Mouse (Mus musculus) heart, embryonic 15.5 days (tissue): ENCODE results near the gene Lrch3. TPM values are rescaled to one million over a fixed set of nuclear protein-coding genes. Genes with fewer than 3 reads are reported as not detected.
"Not testable (repeated sequence)": the region's sequence is repeated elsewhere in the genome, so short reads cannot be mapped to it uniquely, and the experiment has no call there.

Experiments
- ATAC-seq: fragments of 200-750 bp; cut with Nextera tagmentation; replicated peaks from 2 replicates; pipeline ENCODE4 v1.8.0; 2017; ENCODE audit warnings: low read depth, moderate TSS enrichment; ENCODE audit not compliant: insufficient number of reproducible peaks, insufficient read depth, low FRiP score
- H3K27ac ChIP-seq: fragments of 300-500 bp; sonication (generic); 2 replicates; pipeline ENCODE4 v1.5.1; 2015; ENCODE audit warnings: mild to moderate bottlenecking, inconsistent platforms
- H3K27me3 ChIP-seq: fragments of 300-500 bp; sonication (generic); 2 replicates; pipeline ENCODE4 v1.6.1; 2015; ENCODE audit warnings: inconsistent platforms
- H3K36me3 ChIP-seq: fragments of 300-500 bp; sonication (generic); 2 replicates; pipeline ENCODE4 v1.6.1; 2015; ENCODE audit warnings: mild to moderate bottlenecking, inconsistent platforms
- H3K4me1 ChIP-seq: fragments of 300-500 bp; sonication (generic); replicated peaks from 2 replicates; pipeline ENCODE4 v1.6.1; 2015; ENCODE audit warnings: inconsistent platforms
- H3K4me2 ChIP-seq: fragments of 300-500 bp; sonication (generic); 2 replicates; pipeline ENCODE4 v1.6.1; 2015; ENCODE audit warnings: inconsistent platforms, mild to moderate bottlenecking, moderate library complexity
- H3K4me3 ChIP-seq: fragments of 300-500 bp; sonication (generic); 2 replicates; pipeline ENCODE4 v1.5.1; 2015; ENCODE audit warnings: mild to moderate bottlenecking, inconsistent platforms
- H3K9ac ChIP-seq: fragments of 300-500 bp; sonication (generic); 2 replicates; pipeline ENCODE4 v1.6.1; 2015; ENCODE audit warnings: mild to moderate bottlenecking, inconsistent platforms
- H3K9me3 ChIP-seq: fragments of 300-500 bp; sonication (generic); replicated peaks from 2 replicates; pipeline ENCODE4 v1.6.1; 2016; ENCODE audit warnings: inconsistent platforms
- WGBS: fragments of 180-500 bp; shearing (Covaris S2); methylation state at CpG from one replicate; pipeline ENCODE4 v1.1.7; 2015; ENCODE audit warnings: mixed read lengths; 5-methylcytosine and 5-hydroxymethylcytosine counted together
- polyA plus RNA-seq: library from polyadenylated mRNA; unstranded; fragments of >200 nt; fragmentation: Nextera tagmentation; extraction: Ambion mirVana; gene quantifications from 2 replicates; pipeline ENCODE4 v1.2.1, GENCODE M21; 2015

The Lrch3 gene
- 15.0 and 15.8 TPM in 2 replicates for polyA plus RNA-seq

DNA sequence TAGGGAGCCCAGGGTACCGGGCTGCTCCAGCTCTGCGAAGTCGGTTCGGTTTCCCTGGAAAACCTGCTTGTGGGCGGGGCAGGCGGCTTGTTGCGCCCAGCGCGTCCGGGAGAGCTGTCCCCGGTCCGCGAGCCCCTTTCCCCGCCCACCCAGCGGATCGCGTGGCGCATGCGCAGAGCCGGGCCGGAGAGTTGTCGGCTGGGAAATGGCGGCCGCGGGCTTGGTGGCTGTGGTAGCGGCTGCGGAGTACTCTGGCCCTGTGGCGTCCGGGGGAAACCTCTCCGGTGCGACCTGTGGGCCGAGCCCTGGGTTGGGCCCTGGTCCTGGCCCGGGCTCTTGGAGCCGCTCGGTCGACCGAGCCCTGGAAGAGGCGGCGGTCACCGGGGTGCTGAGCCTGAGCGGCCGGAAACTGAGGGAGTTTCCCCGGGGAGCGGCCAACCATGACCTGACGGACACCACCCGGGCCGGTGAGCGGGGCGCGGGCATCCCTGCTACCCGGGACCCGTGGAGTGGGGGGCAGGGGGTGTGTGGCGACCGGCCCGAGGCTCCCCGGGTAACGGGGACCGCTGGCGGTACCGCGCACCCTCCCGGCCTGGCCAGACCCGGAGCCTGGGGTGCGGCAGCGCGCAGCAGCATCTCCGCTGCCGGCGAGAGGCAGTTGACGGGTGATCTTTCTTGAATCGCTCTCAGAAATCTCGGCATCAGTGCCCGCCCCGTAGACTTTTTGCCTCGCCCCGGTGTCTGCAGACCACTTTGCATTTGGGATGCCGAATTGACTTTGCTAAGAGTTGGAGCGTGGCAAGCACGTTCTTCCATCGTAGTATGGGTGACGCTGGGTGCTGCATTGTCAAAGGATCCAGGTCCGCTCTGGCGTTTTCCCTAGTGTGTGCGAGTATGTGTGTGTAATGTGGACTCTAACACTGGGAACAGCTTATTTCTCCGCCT, at the start of gene Lrch3:
TSS of gene Lrch3 (plus strand) at position 164 of the 945 bp plus-strand sequence.
- WGBS, result under 1% methylated on average over 85 of the region's 85 CpGs
- H3K9ac ChIP-seq, result peak within 1 kb of the TSS; percentile 88
- H3K4me2 ChIP-seq, result peak within 1 kb of the TSS; percentile 79
- peaks cover 9% of the 10 kb centered on the region; the same call in 1 of the 2 replicates for H3K4me1 ChIP-seq
- no peaks in the 10 kb centered on the region for H3K9me3 ChIP-seq
- peak within 1 kb of the TSS; percentile 86 for H3K4me3 ChIP-seq
- ATAC-seq, result peak; percentile 94
- H3K27ac ChIP-seq, result peak within 1 kb of the TSS; percentile 85
- H3K27me3 ChIP-seq, result no peaks in the 10 kb centered on the region
- no peaks in the 10 kb centered on the region for H3K36me3 ChIP-seq

DNA sequence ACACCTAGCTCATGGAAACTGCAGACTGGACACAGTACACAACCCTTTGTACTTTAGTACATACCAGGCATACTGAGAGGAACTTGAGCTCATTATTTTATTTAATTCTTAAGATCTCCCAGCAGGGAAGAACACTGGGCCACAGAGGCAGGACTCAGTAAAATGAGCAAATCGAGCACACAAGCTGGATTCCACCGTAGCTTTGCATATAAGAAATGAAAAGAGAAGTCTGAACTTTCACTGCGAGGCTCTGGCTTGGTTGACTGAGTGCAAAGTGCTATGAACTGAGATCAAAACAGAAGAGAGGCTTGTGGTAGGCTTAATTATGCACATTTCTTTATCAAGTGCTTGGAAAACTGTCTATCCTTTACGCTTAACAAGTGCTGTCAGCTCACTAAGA, 48.5 kb upstream of the Lrch3 start:
- no peaks in the 10 kb centered on the region for H3K27me3 ChIP-seq
- peaks cover 30% of the 10 kb centered on the region for H3K4me1 ChIP-seq
- ATAC-seq, result no peak
- H3K36me3 ChIP-seq, result peaks cover 18% of the 10 kb centered on the region; the same call in 1 of the 2 replicates
- no peaks in the 10 kb centered on the region for H3K9me3 ChIP-seq
- H3K4me3 ChIP-seq, result no peak overlapping the region
- no peak overlapping the region for H3K27ac ChIP-seq
- 75% methylated on average over 4 of the region's 4 CpGs for WGBS
- H3K9ac ChIP-seq, result 0 out of 2 replicates have a peak overlapping the region, but pooled peaks have one; percentile 20
- H3K4me2 ChIP-seq, result no peak overlapping the region

DNA sequence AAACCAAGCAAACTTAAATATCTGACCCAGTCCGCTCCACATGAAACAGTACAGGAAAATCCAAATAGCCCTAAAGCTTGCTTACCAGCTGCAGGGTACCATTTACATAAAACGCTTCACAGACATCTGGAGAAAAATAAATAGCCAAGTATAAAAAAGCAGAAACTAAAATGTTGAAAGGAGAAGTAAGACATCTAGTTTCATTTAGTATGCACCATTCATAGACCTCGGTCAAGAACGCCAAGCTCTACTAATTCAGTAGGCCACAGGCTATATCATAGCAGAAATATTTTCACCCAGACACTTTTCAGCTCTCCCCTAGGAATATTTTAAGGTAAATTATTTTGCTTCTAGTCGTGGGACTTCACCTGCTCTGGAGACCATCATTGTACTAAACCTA, 47.2 kb upstream of the Lrch3 start:
- peak overlapping the region; percentile 67 for H3K4me3 ChIP-seq
- WGBS, result 76% methylated on average over 5 of the region's 5 CpGs
- 0 out of 2 replicates have a peak, but pooled peaks cover 8% of the 10 kb centered on the region for H3K36me3 ChIP-seq
- H3K4me1 ChIP-seq, result peaks cover 30% of the 10 kb centered on the region
- no peak for ATAC-seq
- no peaks in the 10 kb centered on the region for H3K9me3 ChIP-seq
- 0 out of 2 replicates have a peak overlapping the region, but pooled peaks have one; percentile 90 for H3K27ac ChIP-seq
- H3K4me2 ChIP-seq, result peak overlapping the region; percentile 66
- H3K9ac ChIP-seq, result peak overlapping the region; percentile 73
- no peaks in the 10 kb centered on the region for H3K27me3 ChIP-seq

DNA sequence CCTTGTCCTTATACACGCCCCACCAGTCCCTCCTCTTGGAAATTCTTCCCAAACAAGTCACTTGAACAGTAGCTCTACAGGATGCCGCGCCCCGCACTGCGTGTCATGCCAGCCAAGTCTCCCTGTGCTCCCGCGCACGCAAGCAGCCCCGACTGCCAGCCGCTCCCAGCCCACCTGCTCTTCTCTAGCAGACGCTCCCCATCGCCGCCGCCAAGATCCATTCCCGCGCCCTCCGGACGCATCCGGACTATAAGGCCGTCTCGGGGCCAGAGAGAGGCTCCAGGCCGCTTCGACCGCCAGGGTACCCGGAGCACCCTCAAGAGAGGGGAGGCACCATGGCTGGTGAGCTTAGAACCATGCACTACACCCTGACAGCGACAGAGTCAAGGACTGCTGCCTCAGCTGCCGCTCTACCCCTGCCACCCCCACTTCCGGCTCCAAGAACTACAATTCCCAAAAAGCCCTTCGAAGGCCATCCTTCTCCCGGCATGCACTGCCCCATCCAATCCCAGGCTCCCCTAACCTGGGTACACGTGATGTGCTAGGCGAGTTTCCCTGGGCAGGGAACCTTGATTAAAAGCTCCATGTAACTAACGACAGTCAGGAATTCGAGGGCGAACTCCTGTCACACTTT, 45.9 kb upstream of the Lrch3 start:
- no peaks in the 10 kb centered on the region for H3K9me3 ChIP-seq
- peaks cover 30% of the 10 kb centered on the region for H3K4me1 ChIP-seq
- H3K4me3 ChIP-seq, result peak overlapping the region; percentile 67
- H3K27ac ChIP-seq, result peak overlapping the region; percentile 90
- peak overlapping the region; percentile 66 for H3K4me2 ChIP-seq
- ATAC-seq, result peak; percentile 98
- no peaks in the 10 kb centered on the region for H3K27me3 ChIP-seq
- under 1% methylated on average over 34 of the region's 35 CpGs for WGBS
- peak overlapping the region; percentile 73 for H3K9ac ChIP-seq
- 0 out of 2 replicates have a peak, but pooled peaks cover 8% of the 10 kb centered on the region for H3K36me3 ChIP-seq

DNA sequence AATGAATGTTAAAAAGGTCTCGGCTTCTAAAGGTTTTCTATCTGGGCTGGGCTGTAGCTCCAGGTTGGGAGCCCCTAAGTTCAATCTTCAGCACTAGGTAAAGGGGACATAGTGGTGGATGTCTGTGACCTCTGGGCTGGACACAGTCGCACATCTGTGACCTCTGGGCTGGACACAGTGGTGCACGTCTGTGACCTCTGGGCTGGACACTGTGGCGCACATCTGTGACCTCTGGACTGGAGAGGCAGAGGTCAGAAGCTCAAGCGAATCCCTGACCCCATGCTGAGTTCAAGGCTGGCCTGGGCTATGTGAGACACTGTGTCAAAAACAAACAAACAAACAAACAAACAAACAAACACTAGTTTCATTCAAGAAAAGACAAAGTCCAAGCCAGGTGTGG, 43.7 kb upstream of the Lrch3 start:
- H3K4me2 ChIP-seq, result no peak overlapping the region
- 62% methylated on average over 5 of the region's 5 CpGs for WGBS
- H3K4me3 ChIP-seq, result no peak overlapping the region
- H3K9ac ChIP-seq, result no peak overlapping the region
- no peaks in the 10 kb centered on the region for H3K27me3 ChIP-seq
- H3K36me3 ChIP-seq, result no peaks in the 10 kb centered on the region
- peaks cover 24% of the 10 kb centered on the region for H3K4me1 ChIP-seq
- no peak for ATAC-seq
- no peaks in the 10 kb centered on the region for H3K9me3 ChIP-seq
- H3K27ac ChIP-seq, result no peak overlapping the region

DNA sequence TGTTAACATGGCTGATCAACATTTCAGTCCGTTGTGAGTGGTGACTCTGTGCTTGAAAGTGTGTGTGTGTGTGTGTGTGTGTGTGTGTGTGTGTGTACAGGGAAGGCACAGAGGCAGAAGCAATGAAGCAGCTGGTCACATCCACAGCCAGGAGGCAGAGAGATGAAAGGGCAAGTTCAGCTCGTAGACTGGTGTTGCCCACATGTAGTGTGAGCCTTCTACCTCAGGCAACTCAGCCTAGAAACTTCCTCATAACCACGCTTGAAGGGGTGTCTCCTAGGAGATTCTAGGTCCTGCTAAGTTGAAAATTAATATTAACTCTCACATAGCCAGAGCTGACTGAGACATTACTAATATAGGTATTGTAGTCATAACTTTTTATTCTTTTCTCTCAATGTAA, 40.5 kb upstream of the Lrch3 start:
- Histone ChIP-seq H3K4me3 (no peak overlapping the region), H3K27me3 (no peaks in the 10 kb centered on the region), H3K27ac (no peak overlapping the region), H3K4me1 (peaks cover 12% of the 10 kb centered on the region), H3K9ac (no peak overlapping the region), H3K36me3 (no peaks in the 10 kb centered on the region), H3K9me3 (no peaks in the 10 kb centered on the region), H3K4me2 (no peak overlapping the region)
- WGBS, result 56% methylated on average over 3 of the region's 3 CpGs
- no peak for ATAC-seq

DNA sequence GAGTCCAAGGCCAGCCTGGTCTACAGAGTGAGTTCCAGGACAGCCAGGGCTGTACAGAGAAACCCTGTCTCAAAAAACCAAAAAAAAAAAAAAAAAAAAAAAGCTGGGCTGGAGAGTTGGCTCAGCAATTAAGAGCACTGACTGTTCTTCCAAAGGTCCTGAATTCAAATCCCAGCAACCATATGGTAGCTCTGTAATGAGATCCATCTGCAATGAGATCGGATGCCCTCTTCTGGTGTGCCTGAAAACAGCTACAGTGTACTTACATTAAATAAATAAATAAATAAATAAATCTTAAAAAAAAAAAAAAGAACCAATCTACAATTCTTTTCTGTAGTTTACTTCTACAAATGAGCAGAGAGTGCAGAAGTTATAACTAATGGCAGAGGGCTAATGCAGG, 38.6 kb upstream of the Lrch3 start:
- not testable (repeated sequence) for H3K4me3 ChIP-seq, H3K4me2 ChIP-seq, H3K9me3 ChIP-seq, H3K36me3 ChIP-seq, H3K9ac ChIP-seq, H3K27ac ChIP-seq, ATAC-seq, H3K27me3 ChIP-seq
- H3K4me1 ChIP-seq, result peaks cover 20% of the 10 kb centered on the region
- 67% methylated on average over 1 of the region's 1 CpGs for WGBS

DNA sequence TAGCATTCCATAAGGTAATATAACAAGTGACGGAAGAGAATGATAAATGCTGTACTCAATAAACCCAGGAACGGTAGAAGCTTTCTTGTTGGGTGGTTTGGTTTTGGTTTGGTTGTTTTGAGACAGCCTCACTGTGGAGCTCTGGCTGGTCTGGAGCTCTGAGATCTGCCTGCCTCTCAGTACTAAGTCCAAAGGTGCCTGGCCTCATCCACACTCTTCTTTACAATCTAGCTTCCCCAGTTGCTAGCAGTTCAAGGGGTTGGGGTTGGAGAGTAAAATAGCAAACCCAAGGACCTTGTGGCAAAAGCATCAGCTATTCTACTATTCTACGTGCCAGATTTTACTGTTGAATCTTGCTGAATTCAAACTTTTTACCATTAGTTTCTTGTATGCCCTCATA, 38.1 kb upstream of the Lrch3 start:
- no peak for ATAC-seq
- WGBS, result 90% methylated on average over 3 of the region's 3 CpGs
- H3K4me2 ChIP-seq, result 0 out of 2 replicates have a peak overlapping the region, but pooled peaks have one; percentile 82
- H3K27ac ChIP-seq, result no peak overlapping the region
- no peaks in the 10 kb centered on the region for H3K9me3 ChIP-seq
- H3K36me3 ChIP-seq, result no peaks in the 10 kb centered on the region
- no peaks in the 10 kb centered on the region for H3K27me3 ChIP-seq
- H3K4me3 ChIP-seq, result no peak overlapping the region
- H3K4me1 ChIP-seq, result peaks cover 26% of the 10 kb centered on the region
- no peak overlapping the region for H3K9ac ChIP-seq

DNA sequence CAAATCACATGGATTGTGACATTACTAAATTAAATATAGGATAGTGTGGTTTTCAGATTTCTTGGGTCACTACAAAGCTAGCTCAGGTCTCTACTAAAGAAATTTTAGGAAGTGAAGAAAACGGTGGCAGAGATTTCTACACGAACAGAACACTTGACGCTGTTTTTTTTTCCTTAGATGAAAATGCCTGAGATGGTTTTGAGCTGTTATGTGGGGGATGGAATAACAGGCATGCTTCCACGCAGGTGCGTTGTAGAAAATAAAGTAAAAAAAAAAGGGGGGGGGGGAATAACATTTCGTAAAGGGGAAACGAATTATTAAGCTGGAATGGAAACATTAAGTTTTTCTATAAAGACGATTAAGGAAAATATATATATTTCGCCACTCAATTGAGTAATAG, 37.1 kb upstream of the Lrch3 start:
- 16% methylated on average over 9 of the region's 9 CpGs for WGBS
- Histone ChIP-seq H3K4me2 (peak overlapping the region; percentile 82), H3K9me3 (no peaks in the 10 kb centered on the region), H3K27me3 (no peaks in the 10 kb centered on the region), H3K36me3 (no peaks in the 10 kb centered on the region), H3K9ac (peak overlapping the region; percentile 97), H3K4me1 (peaks cover 28% of the 10 kb centered on the region), H3K27ac (peak overlapping the region; percentile 89), H3K4me3 (peak overlapping the region; percentile 96)
- ATAC-seq, result no peak

DNA sequence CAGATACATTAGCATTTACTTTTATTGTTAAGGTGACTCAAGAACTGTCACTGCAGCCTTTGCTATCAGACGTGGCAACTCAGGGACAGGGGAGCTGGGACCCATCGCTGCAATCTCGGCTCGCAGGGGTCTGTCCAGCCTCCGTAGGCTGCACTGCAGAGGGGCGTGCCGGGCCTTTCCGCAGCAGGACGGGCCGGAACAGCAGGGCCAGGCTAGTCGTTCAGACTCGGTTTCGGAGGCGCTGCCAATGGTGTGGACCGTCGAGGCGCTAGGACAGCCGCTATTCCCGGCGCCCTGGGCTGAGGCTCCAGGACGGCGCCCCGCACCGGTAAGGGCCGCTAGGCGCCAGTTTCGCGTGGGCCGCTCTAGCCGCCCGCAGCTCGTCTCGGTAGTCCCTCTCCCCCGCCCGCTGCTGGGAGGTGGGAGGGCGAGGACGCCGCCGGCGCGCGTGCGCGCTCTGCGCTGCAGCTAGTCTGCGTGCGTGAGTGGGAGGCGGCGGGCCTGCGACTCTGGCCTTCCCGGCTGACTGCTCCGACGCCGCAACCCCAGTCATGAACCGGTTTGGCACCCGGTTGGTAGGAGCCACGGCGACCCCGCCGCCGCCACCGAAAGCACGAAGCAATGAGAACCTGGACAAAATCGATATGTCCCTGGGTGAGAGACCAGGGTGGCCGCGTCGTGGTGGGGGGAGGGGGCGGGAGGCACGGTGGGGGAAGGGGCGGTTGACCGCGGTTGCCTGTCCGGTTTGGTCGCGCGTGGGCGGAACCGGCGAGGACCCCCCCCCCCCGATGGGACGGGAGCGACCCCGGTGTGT, 36.4 kb upstream of the Lrch3 start, which contains the start of the genes Fyttd1 and Rubcn:
TSS of gene Fyttd1 (plus strand) at position 158 of the 814 bp plus-strand sequence.
TSS of gene Rubcn (minus strand) at position 424 of the 814 bp plus-strand sequence.
- no peaks in the 10 kb centered on the region for H3K36me3 ChIP-seq
- peak within 1 kb of the TSS; percentile 96 for H3K4me3 ChIP-seq
- under 1% methylated on average over 76 of the region's 83 CpGs for WGBS
- peak within 1 kb of the TSS; percentile 97 for H3K9ac ChIP-seq
- ATAC-seq, result peak; percentile 96
- peak within 1 kb of the TSS; percentile 89 for H3K27ac ChIP-seq
- H3K27me3 ChIP-seq, result no peaks in the 10 kb centered on the region
- H3K9me3 ChIP-seq, result no peaks in the 10 kb centered on the region
- peaks cover 33% of the 10 kb centered on the region for H3K4me1 ChIP-seq
- H3K4me2 ChIP-seq, result peak within 1 kb of the TSS; percentile 82
